Mouse (Mus musculus): Measurements from ENCODE around the gene Zfr. TPM values are rescaled to one million over a fixed set of nuclear protein-coding genes. Genes with fewer than 3 reads are reported as not detected.

The Zfr gene
- total and polyA plus RNA-seq, 2 experiments: 34.2 to 46.2 TPM

DNA sequence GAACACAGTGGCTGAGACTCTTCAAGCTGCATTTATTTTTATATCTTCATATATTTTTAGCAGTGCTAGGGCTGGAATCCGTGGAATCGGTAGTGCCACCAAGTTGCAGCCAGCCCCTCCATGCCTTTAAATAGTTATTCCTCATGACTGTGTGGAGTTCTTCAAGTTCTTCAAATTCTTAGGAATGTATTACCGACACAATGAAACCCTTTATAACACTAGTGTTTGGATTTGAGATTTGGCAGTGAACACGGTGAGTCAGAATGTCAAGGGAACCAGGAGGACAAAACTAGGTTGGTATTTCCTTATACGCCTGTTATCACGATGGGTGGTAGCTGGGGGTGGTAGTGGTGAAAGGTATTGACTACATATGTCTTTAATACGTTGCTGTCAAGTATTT is 6.4 kb upstream of the Zfr start:
- TF ChIP-seq CTCF (IDR thresholded peaks at IDR 0.05; ENCODE audit: low read depth, low read length): no peak
- TF ChIP-seq POLR2A (IDR thresholded peaks at IDR 0.05; ENCODE audit: extremely low read depth, insufficient read depth, low read length): no peak
- H3K9ac ChIP-seq (ENCODE audit: low read depth, low read length): no peak overlapping the region
- no peak for DNase-seq (ENCODE audit: extremely low read depth, low read depth, low spot score)
- no peaks in the 10 kb centered on the region for H3K36me3 ChIP-seq (ENCODE audit: control insufficient read depth, insufficient read depth, low read length)
- H3K79me2 ChIP-seq (ENCODE audit: control insufficient read depth, insufficient read depth, low read length): no peaks in the 10 kb centered on the region
- no peaks in the 10 kb centered on the region for H3K27me3 ChIP-seq (ENCODE audit: control insufficient read depth, insufficient read depth, low read length)
- 0 out of 2 replicates have a peak, but pooled peaks cover 3% of the 10 kb centered on the region for H3K4me1 ChIP-seq (ENCODE audit: control insufficient read depth, insufficient read depth, low read length)
- H3K4me3 ChIP-seq (ENCODE audit: insufficient read depth, low read depth, low read length): no peak overlapping the region
- no peak overlapping the region for H3K27ac ChIP-seq (replicated peaks; ENCODE audit: insufficient read depth, low read depth, low read length)
- WGBS: 85% methylated on average over 7 of the region's 7 CpGs

DNA sequence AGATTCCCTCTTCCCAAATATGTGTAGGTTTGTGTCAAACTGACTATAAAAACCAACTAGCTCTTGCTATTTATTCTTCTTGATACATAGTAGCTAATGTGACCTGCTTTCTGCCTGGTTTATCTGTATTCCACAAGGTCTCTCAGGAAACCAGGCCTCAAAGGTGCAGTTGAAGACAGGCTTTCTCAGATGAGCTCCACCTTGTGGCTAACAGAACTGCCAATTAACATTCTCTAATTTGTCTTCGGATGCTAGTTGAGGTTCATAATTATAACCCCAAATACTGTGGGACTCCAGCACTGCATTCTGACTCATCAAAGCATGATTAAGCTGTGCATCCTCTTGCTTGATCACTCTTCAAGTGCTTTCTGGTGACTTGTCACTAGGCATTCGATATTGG is 4.2 kb upstream of the Zfr start:
- Histone ChIP-seq H3K9ac (ENCODE audit: low read depth, low read length) (no peak overlapping the region), H3K27ac (replicated peaks; ENCODE audit: insufficient read depth, low read depth, low read length) (no peak overlapping the region), H3K4me3 (ENCODE audit: insufficient read depth, low read depth, low read length) (no peak overlapping the region), H3K4me1 (ENCODE audit: control insufficient read depth, insufficient read depth, low read length) (0 out of 2 replicates have a peak, but pooled peaks cover 3% of the 10 kb centered on the region), H3K27me3 (ENCODE audit: control insufficient read depth, insufficient read depth, low read length) (no peaks in the 10 kb centered on the region), H3K79me2 (ENCODE audit: control insufficient read depth, insufficient read depth, low read length) (peaks cover 7% of the 10 kb centered on the region; the same call in 1 of the 2 replicates), H3K36me3 (ENCODE audit: control insufficient read depth, insufficient read depth, low read length) (no peaks in the 10 kb centered on the region)
- DNase-seq (ENCODE audit: extremely low read depth, low read depth, low spot score): no peak
- TF ChIP-seq POLR2A (IDR thresholded peaks at IDR 0.05; ENCODE audit: extremely low read depth, insufficient read depth, low read length): no peak
- TF ChIP-seq CTCF (IDR thresholded peaks at IDR 0.05; ENCODE audit: low read depth, low read length): peak; percentile 37
- 92% methylated on average over 2 of the region's 2 CpGs for WGBS

DNA sequence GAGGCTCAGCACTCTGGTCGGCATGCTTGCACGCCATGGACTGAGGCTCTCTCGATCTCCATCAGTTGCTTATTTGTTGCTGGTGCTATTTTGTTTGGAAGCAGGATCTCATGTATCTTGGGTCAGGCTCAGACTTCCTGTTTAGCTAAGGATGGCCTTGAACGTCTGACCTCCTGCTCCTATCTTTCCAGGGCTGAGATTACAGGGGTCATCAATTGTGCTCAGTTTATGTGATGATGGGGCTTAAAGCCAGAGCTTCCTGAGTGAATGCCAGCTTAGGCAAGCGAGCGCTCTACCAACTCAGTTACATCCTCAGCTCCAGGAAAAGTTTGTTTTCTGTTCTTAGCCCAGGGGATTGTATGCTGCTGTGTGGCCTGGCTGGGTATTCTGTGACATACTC is 3.1 kb upstream of the Zfr start:
- Histone ChIP-seq H3K9ac (ENCODE audit: low read depth, low read length) (no peak overlapping the region), H3K4me1 (ENCODE audit: control insufficient read depth, insufficient read depth, low read length) (peaks cover 3% of the 10 kb centered on the region; the same call in 1 of the 2 replicates), H3K27me3 (ENCODE audit: control insufficient read depth, insufficient read depth, low read length) (no peaks in the 10 kb centered on the region), H3K36me3 (ENCODE audit: control insufficient read depth, insufficient read depth, low read length) (no peaks in the 10 kb centered on the region), H3K4me3 (ENCODE audit: insufficient read depth, low read depth, low read length) (no peak overlapping the region), H3K79me2 (ENCODE audit: control insufficient read depth, insufficient read depth, low read length) (peaks cover 15% of the 10 kb centered on the region; the same call in 1 of the 2 replicates), H3K27ac (replicated peaks; ENCODE audit: insufficient read depth, low read depth, low read length) (no peak overlapping the region)
- TF ChIP-seq CTCF (IDR thresholded peaks at IDR 0.05; ENCODE audit: low read depth, low read length): no peak
- TF ChIP-seq POLR2A (IDR thresholded peaks at IDR 0.05; ENCODE audit: extremely low read depth, insufficient read depth, low read length): no peak
- WGBS: 18% methylated on average over 6 of the region's 6 CpGs
- peak; percentile 60 for DNase-seq (ENCODE audit: extremely low read depth, low read depth, low spot score)

DNA sequence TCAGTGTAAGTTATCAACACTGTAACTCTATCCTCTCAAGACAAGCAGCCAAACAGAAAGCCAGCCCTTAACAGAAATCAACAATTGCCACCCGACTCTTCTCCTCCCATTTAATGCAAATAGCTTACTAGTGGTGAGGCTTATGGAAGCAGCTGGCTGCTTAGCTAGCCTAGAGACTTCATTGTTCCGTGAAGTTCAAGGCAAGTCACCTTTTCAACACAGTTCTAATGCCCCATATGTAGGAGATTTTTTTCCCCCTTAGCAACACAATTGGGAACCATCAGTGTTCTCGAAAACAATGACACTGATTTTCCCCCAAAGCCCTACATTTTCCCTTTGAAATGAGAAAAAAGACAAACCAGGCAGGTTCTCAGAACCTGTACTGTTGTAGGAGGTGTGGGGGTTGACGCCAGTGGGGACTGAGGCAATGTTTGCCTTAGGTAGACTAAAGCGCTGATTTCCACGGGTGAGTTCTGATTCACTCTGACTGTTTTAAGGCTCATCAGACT is 1.9 kb upstream of the Zfr start:
- H3K36me3 ChIP-seq (ENCODE audit: control insufficient read depth, insufficient read depth, low read length): no peaks in the 10 kb centered on the region
- H3K27me3 ChIP-seq (ENCODE audit: control insufficient read depth, insufficient read depth, low read length): no peaks in the 10 kb centered on the region
- no peak for DNase-seq (ENCODE audit: extremely low read depth, low read depth, low spot score)
- H3K4me1 ChIP-seq (ENCODE audit: control insufficient read depth, insufficient read depth, low read length): peaks cover 4% of the 10 kb centered on the region; the same call in 1 of the 2 replicates
- H3K9ac ChIP-seq (ENCODE audit: low read depth, low read length): no peak overlapping the region
- no peak for TF ChIP-seq POLR2A (IDR thresholded peaks at IDR 0.05; ENCODE audit: extremely low read depth, insufficient read depth, low read length)
- H3K4me3 ChIP-seq (ENCODE audit: insufficient read depth, low read depth, low read length): no peak overlapping the region
- no peak overlapping the region for H3K27ac ChIP-seq (replicated peaks; ENCODE audit: insufficient read depth, low read depth, low read length)
- WGBS: 71% methylated on average over 6 of the region's 6 CpGs
- H3K79me2 ChIP-seq (ENCODE audit: control insufficient read depth, insufficient read depth, low read length): peaks cover 17% of the 10 kb centered on the region; the same call in 1 of the 2 replicates

GRCm38 (mm10) chr15:12118093-12118431 is 431 bp downstream of the Zfr start:
- TF ChIP-seq CTCF (IDR thresholded peaks at IDR 0.05; ENCODE audit: low read depth, low read length) (no peak), POLR2A (IDR thresholded peaks at IDR 0.05; ENCODE audit: extremely low read depth, insufficient read depth, low read length) (no peak)
- no peaks in the 10 kb centered on the region; the same call in 1 of the 2 replicates for H3K36me3 ChIP-seq (ENCODE audit: control insufficient read depth, insufficient read depth, low read length)
- H3K27me3 ChIP-seq (ENCODE audit: control insufficient read depth, insufficient read depth, low read length): no peaks in the 10 kb centered on the region
- peak overlapping the region; percentile 96 for H3K9ac ChIP-seq (ENCODE audit: low read depth, low read length)
- H3K4me3 ChIP-seq (ENCODE audit: insufficient read depth, low read depth, low read length): peak overlapping the region; percentile 96
- peaks cover 17% of the 10 kb centered on the region; the same call in 1 of the 2 replicates for H3K79me2 ChIP-seq (ENCODE audit: control insufficient read depth, insufficient read depth, low read length)
- peaks cover 6% of the 10 kb centered on the region; the same call in 1 of the 2 replicates for H3K4me1 ChIP-seq (ENCODE audit: control insufficient read depth, insufficient read depth, low read length)
- 2% methylated on average over 34 of the region's 43 CpGs for WGBS
- peak overlapping the region; percentile 90 for H3K27ac ChIP-seq (replicated peaks; ENCODE audit: insufficient read depth, low read depth, low read length)
- DNase-seq (ENCODE audit: extremely low read depth, low read depth, low spot score): no peak

DNA sequence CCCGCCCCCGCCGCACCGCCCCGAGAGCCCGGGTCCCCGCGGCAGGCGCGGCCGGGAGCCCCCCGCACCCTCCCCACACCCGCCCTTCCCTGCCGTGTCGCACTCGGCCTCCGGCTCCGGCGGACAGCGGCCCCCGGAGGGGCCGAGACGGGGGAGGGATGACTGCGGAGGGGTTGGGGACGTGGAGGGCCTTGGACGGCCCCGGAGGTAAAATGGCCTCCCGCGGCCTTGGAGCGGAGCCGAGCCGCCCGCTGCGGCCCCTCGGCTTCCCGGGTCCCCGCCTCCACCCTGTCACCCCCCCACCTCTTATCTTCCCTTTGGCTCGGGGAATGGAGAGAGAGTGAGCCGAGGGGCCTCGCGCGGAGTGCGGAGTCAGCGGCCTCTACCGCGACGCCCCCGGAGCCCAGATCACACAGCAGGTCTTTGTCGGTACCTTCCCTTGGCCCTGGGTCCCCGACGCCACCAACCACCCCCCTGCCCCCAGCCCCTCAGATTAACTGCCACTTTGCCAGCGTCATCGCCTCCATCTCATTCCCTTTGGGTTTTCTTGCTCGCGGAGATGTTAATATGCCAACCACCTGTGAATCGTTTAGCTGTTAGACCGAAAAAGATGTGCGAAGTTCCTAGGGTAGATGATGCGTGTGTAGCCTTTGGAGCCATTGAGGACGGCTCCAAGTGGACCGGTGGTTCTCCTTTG is 949 bp downstream of the Zfr start:
- peaks cover 6% of the 10 kb centered on the region; the same call in 1 of the 2 replicates for H3K4me1 ChIP-seq (ENCODE audit: control insufficient read depth, insufficient read depth, low read length)
- H3K27ac ChIP-seq (replicated peaks; ENCODE audit: insufficient read depth, low read depth, low read length): no peak overlapping the region
- H3K79me2 ChIP-seq (ENCODE audit: control insufficient read depth, insufficient read depth, low read length): peaks cover 17% of the 10 kb centered on the region; the same call in 1 of the 2 replicates
- TF ChIP-seq POLR2A (IDR thresholded peaks at IDR 0.05; ENCODE audit: extremely low read depth, insufficient read depth, low read length) (no peak), CTCF (IDR thresholded peaks at IDR 0.05; ENCODE audit: low read depth, low read length) (no peak)
- H3K9ac ChIP-seq (ENCODE audit: low read depth, low read length): peak overlapping the region; percentile 96
- no peaks in the 10 kb centered on the region for H3K27me3 ChIP-seq (ENCODE audit: control insufficient read depth, insufficient read depth, low read length)
- H3K36me3 ChIP-seq (ENCODE audit: control insufficient read depth, insufficient read depth, low read length): no peaks in the 10 kb centered on the region; the same call in 1 of the 2 replicates
- WGBS: under 1% methylated on average over 55 of the region's 61 CpGs
- H3K4me3 ChIP-seq (ENCODE audit: insufficient read depth, low read depth, low read length): peak overlapping the region; percentile 96
- no peak for DNase-seq (ENCODE audit: extremely low read depth, low read depth, low spot score)

All from liver, adult 2 months (tissue).